Mouse (Mus musculus) CH12.LX (cell line): ENCODE results near the gene Olfr1179. TPM values are rescaled to one million over a fixed set of nuclear protein-coding genes. Genes with fewer than 3 reads are reported as not detected.

Experiments
- DNase-seq: peaks from one replicate; pipeline ENCODE4 v3.0.0-alpha.2; 2013; ENCODE audit errors: extremely low read depth
- H3K27ac ChIP-seq: 2 replicates; pipeline ENCODE4 v1.5.1; 2012; ENCODE audit warnings: low read depth, mild to moderate bottlenecking, control low read depth, moderate library complexity; ENCODE audit not compliant: insufficient read depth
- H3K27me3 ChIP-seq: replicated peaks from 2 replicates; pipeline ENCODE3; 2012; ENCODE audit warnings: inconsistent platforms
- H3K36me3 ChIP-seq, 2 experiments: replicated peaks in 1 of 2; 2 replicates each; pipeline versions ENCODE3 to v1.6.1; 2012; ENCODE audit warnings: inconsistent platforms in 1 of 2, low read length in 1 of 2, mild to moderate bottlenecking in 1 of 2, mixed read lengths in 1 of 2, moderate library complexity in 1 of 2; ENCODE audit not compliant: control insufficient read depth in 1 of 2, insufficient read depth in 1 of 2
- H3K4me1 ChIP-seq, 2 experiments: 2 replicates each; pipeline ENCODE4 v1.6.1; 2012; ENCODE audit warnings: inconsistent platforms in 1 of 2, moderate library complexity in 1 of 2; ENCODE audit not compliant: insufficient read depth in 2 of 2, control insufficient read depth in 1 of 2
- H3K4me2 ChIP-seq: 2 replicates; pipeline ENCODE4 v1.6.1; 2012; ENCODE audit warnings: low read depth, mild to moderate bottlenecking, control low read depth; ENCODE audit not compliant: poor library complexity, insufficient read depth, severe bottlenecking
- H3K4me3 ChIP-seq, 3 experiments: fragments of 150-350 bp in 1 of 3; sonication (generic) in 1 of 3; replicated peaks in 1 of 3; 2 replicates each; pipeline versions ENCODE3 to v1.5.1; 2011 to 2012; ENCODE audit warnings: low read depth in 2 of 3, low read length in 2 of 3, mild to moderate bottlenecking in 2 of 3, moderate library complexity in 2 of 3, control low read depth in 1 of 3, improper control_type of control experiment in 1 of 3, inconsistent platforms in 1 of 3, mixed read lengths in 1 of 3; ENCODE audit not compliant: poor library complexity in 1 of 3
- H3K79me2 ChIP-seq: replicated peaks from 2 replicates; pipeline ENCODE4 v1.6.1; 2012; ENCODE audit warnings: mild to moderate bottlenecking, moderate library complexity; ENCODE audit not compliant: control insufficient read depth, poor library complexity, insufficient read depth, severe bottlenecking; ENCODE audit errors: extremely low read depth
- H3K9ac ChIP-seq: 2 replicates; pipeline ENCODE4 v1.6.1; 2012; ENCODE audit warnings: low read depth, mild to moderate bottlenecking, control low read depth, moderate library complexity; ENCODE audit not compliant: insufficient read depth
- H3K9me3 ChIP-seq: replicated peaks from 2 replicates; pipeline ENCODE3; 2012; ENCODE audit warnings: low read length, inconsistent platforms, mixed read lengths
- CHD1 ChIP-seq: IDR thresholded peaks from 2 replicates; pipeline ENCODE4 v1.6.1; 2012; ENCODE audit warnings: low read depth, low read length, improper control_type of control experiment, inconsistent platforms
- CHD2 ChIP-seq: IDR thresholded peaks from 2 replicates; pipeline ENCODE4 v1.6.1; 2011; ENCODE audit warnings: low read length, improper control_type of control experiment
- CTCF ChIP-seq, 2 experiments: IDR thresholded peaks in 1 of 2; conservative IDR thresholded peaks in 1 of 2; 2 replicates each; pipeline ENCODE4 v1.5.1; 2011 to 2012; ENCODE audit warnings: low read depth in 2 of 2, low read length in 2 of 2, improper control_type of control experiment in 1 of 2, inconsistent platforms in 1 of 2, mild to moderate bottlenecking in 1 of 2, moderate library complexity in 1 of 2
- EP300 ChIP-seq: IDR thresholded peaks from 2 replicates; pipeline ENCODE4 v1.6.1; 2011; ENCODE audit warnings: low read length, improper control_type of control experiment
- ETS1 ChIP-seq: conservative IDR thresholded peaks from 2 replicates; pipeline ENCODE4 v1.6.1; 2012; ENCODE audit warnings: low read depth, mild to moderate bottlenecking, inconsistent platforms, low read length, improper control_type of control experiment, moderate library complexity
- HCFC1 ChIP-seq: IDR thresholded peaks from 2 replicates; pipeline ENCODE4 v1.6.1; 2012; ENCODE audit warnings: low read depth, mild to moderate bottlenecking, inconsistent platforms, low read length, improper control_type of control experiment
- KAT2A ChIP-seq: IDR thresholded peaks from 2 replicates; pipeline ENCODE4 v1.6.1; 2012; ENCODE audit warnings: low read length, improper control_type of control experiment, inconsistent platforms; ENCODE audit not compliant: insufficient replicate concordance
- MAFK ChIP-seq: IDR thresholded peaks from 2 replicates; pipeline ENCODE4 v1.6.1; 2011; ENCODE audit warnings: low read length, improper control_type of control experiment; ENCODE audit not compliant: insufficient replicate concordance
- MEF2A ChIP-seq: IDR thresholded peaks from 2 replicates; pipeline ENCODE4 v1.6.1; 2014; ENCODE audit warnings: low read depth, mild to moderate bottlenecking, inconsistent platforms, low read length, improper control_type of control experiment, borderline replicate concordance
- MXI1 ChIP-seq: IDR thresholded peaks from 2 replicates; pipeline ENCODE4 v1.6.1; 2011; ENCODE audit warnings: mild to moderate bottlenecking, low read depth, low read length, improper control_type of control experiment
- PAX5 ChIP-seq: IDR thresholded peaks from 2 replicates; pipeline ENCODE4 v1.6.1; 2012; ENCODE audit warnings: low read length, inconsistent platforms, mixed read lengths
- POLR2AphosphoS2 ChIP-seq: IDR thresholded peaks from 2 replicates; pipeline ENCODE4 v1.6.1; 2011; ENCODE audit warnings: low read depth, low read length, improper control_type of control experiment
- TBP ChIP-seq: conservative IDR thresholded peaks from 2 replicates; pipeline ENCODE4 v1.6.1; 2011; ENCODE audit warnings: low read depth, low read length, improper control_type of control experiment
- TCF12 ChIP-seq: IDR thresholded peaks from 2 replicates; pipeline ENCODE4 v1.6.1; 2014; ENCODE audit warnings: low read depth, mild to moderate bottlenecking, inconsistent platforms, low read length, improper control_type of control experiment
- USF1 ChIP-seq: IDR thresholded peaks from 2 replicates; pipeline ENCODE4 v1.6.1; 2014; ENCODE audit warnings: low read depth, mild to moderate bottlenecking, inconsistent platforms, low read length, improper control_type of control experiment
- USF2 ChIP-seq: conservative IDR thresholded peaks from 2 replicates; pipeline ENCODE4 v1.6.1; 2011; ENCODE audit warnings: low read depth, low read length, improper control_type of control experiment
- ZC3H11A ChIP-seq: IDR thresholded peaks from 2 replicates; pipeline ENCODE4 v1.6.1; 2012; ENCODE audit warnings: low read depth, mild to moderate bottlenecking, inconsistent platforms, low read length, improper control_type of control experiment
- ZKSCAN1 ChIP-seq: IDR thresholded peaks from 2 replicates; pipeline ENCODE4 v1.6.1; 2012; ENCODE audit warnings: low read depth, inconsistent platforms, low read length, improper control_type of control experiment, borderline replicate concordance
- ZNF384 ChIP-seq: IDR thresholded peaks from 2 replicates; pipeline ENCODE4 v1.6.1; 2012; ENCODE audit warnings: low read depth, low read length, improper control_type of control experiment, inconsistent platforms
- dilution Hi-C: fragments of 300-500 bp; cut with MboI; formaldehyde crosslinking; loops from 2 replicates; pipeline ENCODE4 v1.14.3; 2020; ENCODE audit warnings: low sequenced_read_pairs; ENCODE audit not compliant: extremely low pct_unique_long_range_greater_than_20kb, extremely low pct_ligation_motif_present
- in situ Hi-C: fragments of 300-500 bp; cut with MboI; formaldehyde crosslinking; loops from 3 replicates; pipeline ENCODE4 v1.14.3; 2019; ENCODE audit warnings: low sequenced_read_pairs, low pct_ligation_motif_present, low pct_unique_long_range_greater_than_20kb, mixed read lengths
- polyA plus RNA-seq: library from polyadenylated mRNA; unstranded; fragments of >175 nt; gene quantifications from 2 replicates; pipeline ENCODE4 v1.2.1, GENCODE M21; 2012; ENCODE audit warnings: low read depth; ENCODE audit not compliant: insufficient read length
- total RNA-seq, 2 experiments: library from RNA; depleted of rRNA; stranded (reverse); fragments of 300-350 nt in 1 of 2; fragments of >200 nt in 1 of 2; gene quantifications; 2 replicates each; pipeline ENCODE4 v1.2.3; 2012 to 2014

Olfr1179 gene
- total and polyA plus RNA-seq, 3 experiments, result not detected

GRCm38 (mm10) chr2:88426071-88426470 is 19.8 kb upstream of the Olfr1179 start, which contains the start of gene Olfr1181:
TSS of gene Olfr1181 (minus strand) at chr2:88426171.
- Histone ChIP-seq H3K27me3 (no peaks in the 10 kb centered on the region), H3K79me2 (no peaks in the 10 kb centered on the region), H3K4me3 (no peak within 1 kb of the TSS), H3K36me3 (no peaks in the 10 kb centered on the region), H3K4me1 (no peaks in the 10 kb centered on the region), H3K4me2 (no peak within 1 kb of the TSS), H3K27ac (no peak within 1 kb of the TSS), H3K9me3 (peaks cover 4% of the 10 kb centered on the region), H3K9ac (no peak within 1 kb of the TSS)
- DNase-seq, result no peak
- dilution Hi-C loops (no loop called here), in situ Hi-C loops (no loop called here)
- TF ChIP-seq ZKSCAN1 (no peak), ZC3H11A (no peak), CHD2 (no peak), TCF12 (no peak)

- dilution Hi-C loops (no loop called here), in situ Hi-C loops (no loop called here)
- TF ChIP-seq USF1 (no peak), CHD1 (no peak), TCF12 (no peak), MAFK (no peak), POLR2AphosphoS2 (no peak), ZNF384 (no peak), MXI1 (no peak), HCFC1 (no peak)
- no peaks in the 10 kb centered on the region for H3K79me2 ChIP-seq
- no peak for DNase-seq
- H3K4me2 ChIP-seq, result no peak within 1 kb of the TSS
- no peak within 1 kb of the TSS for H3K4me3 ChIP-seq
- H3K4me1 ChIP-seq, result no peaks in the 10 kb centered on the region
- H3K27me3 ChIP-seq, result no peaks in the 10 kb centered on the region
- H3K9me3 ChIP-seq, result no peaks in the 10 kb centered on the region
- H3K27ac ChIP-seq, result no peak within 1 kb of the TSS
- H3K9ac ChIP-seq, result no peak within 1 kb of the TSS
- H3K36me3 ChIP-seq, result no peaks in the 10 kb centered on the region
These were observed 12.8 kb upstream of the Olfr1179 start, which contains the start of gene Olfr1180 for GRCm38 (mm10) chr2:88419051-88419450. TSS of gene Olfr1180 (minus strand) at chr2:88419151.

GRCm38 (mm10) chr2:88386762-88387161 is 19.5 kb downstream of the Olfr1179 start, which contains the start of gene Olfr1178:
TSS of gene Olfr1178 (plus strand) at chr2:88387062.
- H3K4me2 ChIP-seq, result no peak within 1 kb of the TSS
- in situ Hi-C loops, result no loop called here
- no peak for DNase-seq
- H3K27me3 ChIP-seq, result no peaks in the 10 kb centered on the region
- no peak for TF ChIP-seq MEF2A
- no peak for TF ChIP-seq CHD2
- no peak for TF ChIP-seq EP300
- no peak for TF ChIP-seq PAX5
- no peak for TF ChIP-seq HCFC1
- no peak for TF ChIP-seq ZKSCAN1
- no peak for TF ChIP-seq TCF12
- no peak for TF ChIP-seq USF1
- TF ChIP-seq ZC3H11A, result no peak
- TF ChIP-seq ETS1, result no peak
- no peak for TF ChIP-seq ZNF384
- TF ChIP-seq CTCF (conservative IDR thresholded peaks at IDR 0.05 in 1 of 2, IDR thresholded peaks at IDR 0.05 in 1 of 2; ENCODE audit: low read depth in 2 of 2, low read length in 2 of 2), result no peak
- no peak for TF ChIP-seq USF2
- no peak for TF ChIP-seq KAT2A
- no peak for TF ChIP-seq MXI1
- no peak for TF ChIP-seq TBP
- peaks cover 6% of the 10 kb centered on the region for H3K9me3 ChIP-seq
- dilution Hi-C loops, result no loop called here
- no peaks in the 10 kb centered on the region for H3K4me1 ChIP-seq
- no peaks in the 10 kb centered on the region for H3K79me2 ChIP-seq
- H3K27ac ChIP-seq, result no peak within 1 kb of the TSS
- no peaks in the 10 kb centered on the region for H3K36me3 ChIP-seq
- H3K4me3 ChIP-seq, result no peak within 1 kb of the TSS
- H3K9ac ChIP-seq, result no peak within 1 kb of the TSS
